Mouse (Mus musculus): ENCODE measurements at regions not wholly inside any gene's neighbourhood (a gene's known extent, or its start where the extent isn't known, plus 50 kb on each side); places are given as distances from the start of the nearest gene placed in this dataset.
"Not testable (repeated sequence)": the region's sequence is repeated elsewhere in the genome, so short reads cannot be mapped to it uniquely, and the experiment has no call there.

DNA sequence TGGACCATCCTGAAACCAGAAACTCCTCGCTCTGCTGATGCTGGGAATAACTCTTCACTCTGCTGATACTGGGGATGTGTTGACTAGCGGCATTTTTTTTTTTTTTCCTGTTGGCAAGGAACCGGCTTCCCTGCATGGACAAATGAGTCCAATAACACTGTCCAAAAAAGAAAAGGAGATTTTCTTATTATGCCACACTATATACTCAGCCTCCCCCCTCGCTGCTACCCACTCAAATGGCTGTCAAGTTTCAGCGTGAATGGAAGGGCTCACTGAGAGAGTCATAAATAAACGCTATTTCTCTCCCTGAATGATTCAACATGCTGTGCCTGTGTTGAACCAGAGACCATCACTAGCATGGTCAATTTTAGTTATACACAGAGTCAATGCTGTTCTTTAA, 489.2 kb upstream of the Arid1b start:
- no peak overlapping the region for H3K4me2 ChIP-seq
- no peaks in the 10 kb centered on the region for H3K27me3 ChIP-seq (replicated peaks)
- H3K36me3 ChIP-seq, result no peaks in the 10 kb centered on the region
- no peak overlapping the region for H3K27ac ChIP-seq (ENCODE audit: poor library complexity, severe bottlenecking)
- no peaks in the 10 kb centered on the region for H3K4me1 ChIP-seq (replicated peaks)
- H3K4me3 ChIP-seq, result no peak overlapping the region
- H3K9ac ChIP-seq, result no peak overlapping the region
- ATAC-seq (ENCODE audit: insufficient number of reproducible peaks, low FRiP score), result no peak
- WGBS, result 70% methylated on average over 6 of the region's 6 CpGs
- no peaks in the 10 kb centered on the region for H3K9me3 ChIP-seq (replicated peaks)

DNA sequence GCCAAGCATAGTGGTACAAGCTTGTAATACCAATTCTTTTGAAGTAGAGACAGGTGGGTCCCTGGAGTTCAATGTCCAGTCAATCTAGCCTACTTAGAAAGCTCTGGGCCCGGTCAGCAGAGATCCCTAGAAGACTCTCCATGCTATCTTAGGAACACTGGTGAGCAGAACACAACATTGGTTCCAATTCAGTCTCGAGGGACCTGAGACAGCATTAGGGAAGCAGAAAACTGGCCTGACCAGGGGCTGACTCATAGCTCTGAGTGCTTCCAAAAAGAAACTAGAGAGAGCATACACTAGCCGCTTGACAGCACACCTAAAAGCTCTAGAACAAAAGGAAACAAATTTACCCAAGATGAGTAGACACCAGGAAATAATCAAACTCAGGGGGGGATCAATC, 484.6 kb upstream of the Arid1b start:
- 76% methylated on average over 3 of the region's 3 CpGs for WGBS
- H3K27me3 ChIP-seq (replicated peaks), result no peaks in the 10 kb centered on the region
- no peak for ATAC-seq (ENCODE audit: insufficient number of reproducible peaks, low FRiP score)

DNA sequence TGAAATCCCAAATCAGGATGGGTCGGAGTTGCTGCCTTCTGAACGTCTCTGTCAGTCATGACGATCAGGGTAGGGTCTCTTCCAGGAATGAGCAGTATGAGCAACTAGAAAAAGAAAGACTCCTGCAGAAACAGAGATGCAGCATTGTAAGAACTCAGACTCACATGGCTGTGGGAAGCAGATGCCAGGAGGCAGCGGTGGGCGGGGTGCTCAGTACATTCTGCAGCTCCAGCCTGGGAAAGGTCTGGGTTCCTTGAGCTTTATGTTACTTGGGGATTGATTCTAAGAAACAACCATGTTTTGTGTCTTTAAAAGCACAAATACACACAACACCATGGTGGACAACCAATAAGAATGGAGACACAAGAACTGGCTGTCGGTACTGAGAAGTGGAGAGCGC, 478.0 kb upstream of the Arid1b start:
- Histone ChIP-seq H3K36me3 (no peaks in the 10 kb centered on the region), H3K4me2 (no peak overlapping the region), H3K27ac (ENCODE audit: poor library complexity, severe bottlenecking) (no peak overlapping the region), H3K9me3 (replicated peaks) (no peaks in the 10 kb centered on the region), H3K9ac (no peak overlapping the region), H3K27me3 (replicated peaks) (no peaks in the 10 kb centered on the region), H3K4me1 (replicated peaks) (no peaks in the 10 kb centered on the region), H3K4me3 (no peak overlapping the region)
- ATAC-seq (ENCODE audit: insufficient number of reproducible peaks, low FRiP score), result no peak
- 77% methylated on average over 7 of the region's 7 CpGs for WGBS

More for the DNA sequence above, 484.6 kb upstream of the Arid1b start:
- Histone ChIP-seq H3K4me3 (no peak overlapping the region), H3K36me3 (no peaks in the 10 kb centered on the region), H3K4me1 (replicated peaks) (no peaks in the 10 kb centered on the region), H3K9ac (no peak overlapping the region), H3K27ac (ENCODE audit: poor library complexity, severe bottlenecking) (no peak overlapping the region), H3K9me3 (replicated peaks) (no peaks in the 10 kb centered on the region), H3K4me2 (no peak overlapping the region)

DNA sequence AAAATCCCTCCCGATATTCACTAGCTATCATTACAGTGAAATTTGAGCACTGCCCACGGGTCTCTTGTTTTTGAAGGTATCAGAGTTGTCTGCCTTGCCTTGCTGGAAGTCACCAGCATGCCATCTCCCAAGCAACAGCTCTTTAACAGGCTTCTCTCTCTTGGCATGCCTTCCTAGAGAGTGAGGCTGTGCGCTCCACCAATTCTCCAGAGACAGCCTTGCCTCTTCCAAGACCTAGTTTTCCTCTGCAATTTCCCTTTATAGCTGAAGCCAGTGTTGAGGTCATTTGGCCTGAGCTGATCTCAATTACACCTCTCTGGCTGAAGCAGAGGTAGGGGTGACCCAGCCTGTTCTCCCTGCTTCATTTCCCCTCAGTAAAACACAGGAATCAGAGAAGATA, 477.3 kb upstream of the Arid1b start:
- 64% methylated on average over 3 of the region's 3 CpGs for WGBS
- Histone ChIP-seq H3K4me1 (replicated peaks) (no peaks in the 10 kb centered on the region), H3K9me3 (replicated peaks) (no peaks in the 10 kb centered on the region), H3K4me3 (no peak overlapping the region), H3K4me2 (no peak overlapping the region), H3K27me3 (replicated peaks) (no peaks in the 10 kb centered on the region), H3K9ac (no peak overlapping the region), H3K36me3 (no peaks in the 10 kb centered on the region), H3K27ac (ENCODE audit: poor library complexity, severe bottlenecking) (no peak overlapping the region)
- no peak for ATAC-seq (ENCODE audit: insufficient number of reproducible peaks, low FRiP score)

DNA sequence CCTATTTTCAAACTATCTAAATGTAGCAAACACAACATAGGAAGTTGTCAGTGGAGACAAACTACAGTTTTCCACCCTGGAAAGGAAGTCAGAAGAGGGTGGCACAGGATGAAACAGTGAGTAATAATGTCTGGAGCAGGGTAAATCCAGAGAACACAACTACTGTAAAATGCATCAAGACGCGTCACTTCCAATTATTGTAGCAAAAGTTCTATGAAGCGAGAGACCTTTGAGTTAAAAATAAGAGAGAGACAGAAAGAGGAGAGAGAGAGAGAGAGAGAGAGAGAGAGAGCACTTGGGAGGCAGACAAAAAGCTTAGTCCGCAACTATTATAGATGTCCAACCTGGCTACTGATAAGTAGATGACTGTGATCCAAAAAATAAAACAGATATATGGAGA, 473.1 kb upstream of the Arid1b start:
- H3K4me2 ChIP-seq, result no peak overlapping the region
- no peak overlapping the region for H3K4me3 ChIP-seq
- H3K4me1 ChIP-seq (replicated peaks), result no peaks in the 10 kb centered on the region
- H3K9ac ChIP-seq, result no peak overlapping the region
- no peak overlapping the region for H3K27ac ChIP-seq (ENCODE audit: poor library complexity, severe bottlenecking)
- 82% methylated on average over 4 of the region's 4 CpGs for WGBS
- H3K9me3 ChIP-seq (replicated peaks), result no peaks in the 10 kb centered on the region
- H3K36me3 ChIP-seq, result no peaks in the 10 kb centered on the region
- no peaks in the 10 kb centered on the region for H3K27me3 ChIP-seq (replicated peaks)
- no peak for ATAC-seq (ENCODE audit: insufficient number of reproducible peaks, low FRiP score)

DNA sequence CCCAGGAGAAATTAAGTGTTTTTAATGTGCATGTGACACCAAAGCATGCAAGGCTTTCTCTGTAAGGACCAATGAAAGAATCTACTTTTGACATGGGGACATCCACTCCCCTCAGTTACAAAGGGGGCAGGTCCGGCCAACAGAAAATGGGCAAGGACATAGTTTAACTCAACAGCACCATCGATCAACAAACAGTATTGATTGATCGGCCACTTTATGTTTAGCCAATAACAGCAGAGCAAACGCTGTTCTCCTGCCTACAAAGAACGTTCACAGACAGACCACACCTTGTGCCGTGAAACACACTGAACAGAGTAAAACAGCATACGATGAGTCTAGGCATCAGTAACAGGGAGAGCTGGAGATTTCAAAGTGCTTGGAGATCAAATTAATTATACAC, 467.7 kb upstream of the Arid1b start:
- H3K36me3 ChIP-seq, result no peaks in the 10 kb centered on the region
- no peaks in the 10 kb centered on the region for H3K4me1 ChIP-seq (replicated peaks)
- no peak overlapping the region for H3K9ac ChIP-seq
- H3K4me3 ChIP-seq, result no peak overlapping the region
- WGBS, result 87% methylated on average over 7 of the region's 7 CpGs
- no peaks in the 10 kb centered on the region for H3K27me3 ChIP-seq (replicated peaks)
- no peak overlapping the region for H3K4me2 ChIP-seq
- no peaks in the 10 kb centered on the region for H3K9me3 ChIP-seq (replicated peaks)
- ATAC-seq (ENCODE audit: insufficient number of reproducible peaks, low FRiP score), result no peak
- no peak overlapping the region for H3K27ac ChIP-seq (ENCODE audit: poor library complexity, severe bottlenecking)

DNA sequence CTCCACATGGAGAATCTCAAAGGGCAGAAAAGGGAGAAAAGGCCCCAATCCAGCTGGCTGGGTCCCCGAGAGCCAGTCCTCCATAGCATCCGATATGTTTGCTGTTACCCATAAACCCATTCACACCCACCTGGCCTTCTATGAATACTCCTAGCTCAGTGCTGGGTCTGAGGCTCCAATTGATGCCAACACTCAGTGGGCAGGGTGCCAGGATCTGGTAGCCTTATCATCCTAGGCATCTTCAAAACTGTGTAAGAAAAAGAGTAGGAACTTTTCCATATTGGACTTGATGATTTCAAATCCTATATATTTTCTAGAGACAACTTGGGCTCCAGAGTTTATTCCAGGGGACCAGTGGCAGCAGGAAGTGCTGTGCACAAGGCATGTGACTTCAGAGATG, 462.0 kb upstream of the Arid1b start:
- 86% methylated on average over 2 of the region's 2 CpGs for WGBS

DNA sequence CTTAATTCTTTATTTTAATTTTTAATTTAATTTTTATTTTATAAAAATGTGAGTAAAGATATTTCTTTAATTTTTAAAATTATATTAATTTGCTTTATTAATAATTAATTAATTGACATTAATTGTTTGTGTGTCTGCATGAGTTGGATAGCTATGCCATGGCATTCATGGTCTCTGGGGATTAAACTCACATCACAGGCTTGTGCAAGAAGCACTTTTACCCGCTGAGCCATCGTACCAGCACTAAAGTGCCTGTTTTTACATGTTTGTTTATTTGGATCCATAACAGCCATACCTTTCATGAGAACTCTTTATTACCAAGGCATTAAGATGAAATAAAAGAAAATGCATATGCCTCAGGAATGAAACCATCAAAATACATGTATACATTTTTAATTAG, 453.7 kb upstream of the Arid1b start:
- H3K4me1 ChIP-seq (replicated peaks), result no peaks in the 10 kb centered on the region
- no peak for ATAC-seq (ENCODE audit: insufficient number of reproducible peaks, low FRiP score)

More for the DNA sequence above, 462.0 kb upstream of the Arid1b start:
- Histone ChIP-seq H3K4me3 (no peak overlapping the region), H3K27ac (ENCODE audit: poor library complexity, severe bottlenecking) (no peak overlapping the region), H3K9ac (no peak overlapping the region), H3K36me3 (no peaks in the 10 kb centered on the region), H3K4me1 (replicated peaks) (no peaks in the 10 kb centered on the region), H3K27me3 (replicated peaks) (no peaks in the 10 kb centered on the region), H3K9me3 (replicated peaks) (0 out of 2 replicates have a peak, but pooled peaks cover 4% of the 10 kb centered on the region), H3K4me2 (no peak overlapping the region)
- no peak for ATAC-seq (ENCODE audit: insufficient number of reproducible peaks, low FRiP score)

DNA sequence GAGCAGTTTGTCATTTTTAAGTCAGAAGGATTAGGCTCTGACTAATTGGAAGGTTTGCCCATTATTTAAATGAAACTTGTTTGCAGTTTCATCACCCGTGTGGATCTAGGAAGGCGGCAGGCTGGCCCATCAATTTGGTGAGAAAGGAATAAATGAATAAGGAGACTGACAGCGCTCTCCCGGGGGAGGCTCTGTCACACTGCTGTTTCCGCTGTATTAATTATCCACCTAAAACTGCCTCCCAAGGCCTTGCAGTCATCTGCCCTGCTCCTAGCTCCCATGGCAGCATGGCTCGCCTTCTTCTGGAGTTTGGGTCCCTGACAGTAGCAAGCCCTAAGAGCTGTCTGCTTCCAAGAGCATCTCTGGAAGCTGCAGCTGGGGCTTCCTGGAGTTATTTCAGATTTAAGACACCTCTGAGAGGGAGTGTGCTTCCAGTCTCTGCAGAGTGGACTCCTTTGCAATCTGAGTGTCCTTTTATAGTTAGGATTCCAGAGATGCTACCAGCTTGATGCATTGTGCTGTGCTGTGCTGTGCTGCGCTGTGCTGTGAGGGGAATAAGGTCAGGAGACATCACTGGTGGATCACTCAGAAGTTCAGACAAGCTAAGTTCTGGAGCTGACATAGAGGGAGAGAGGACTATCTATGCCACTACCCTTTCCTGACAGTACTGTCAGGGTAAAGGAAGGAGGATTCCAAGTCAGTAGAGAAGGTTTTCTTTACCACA, 452.9 kb upstream of the Arid1b start:
- Histone ChIP-seq H3K27me3 (replicated peaks) (no peaks in the 10 kb centered on the region), H3K4me3 (no peak overlapping the region), H3K9ac (no peak overlapping the region), H3K4me2 (no peak overlapping the region), H3K36me3 (no peaks in the 10 kb centered on the region), H3K4me1 (replicated peaks) (no peaks in the 10 kb centered on the region), H3K27ac (ENCODE audit: poor library complexity, severe bottlenecking) (no peak overlapping the region), H3K9me3 (replicated peaks) (no peaks in the 10 kb centered on the region)
- WGBS, result 43% methylated on average over 7 of the region's 7 CpGs
- no peak for ATAC-seq (ENCODE audit: insufficient number of reproducible peaks, low FRiP score)

More for the DNA sequence above, 453.7 kb upstream of the Arid1b start:
- no peak overlapping the region for H3K4me2 ChIP-seq
- 81% methylated on average over 2 of the region's 2 CpGs for WGBS
- H3K27ac ChIP-seq (ENCODE audit: poor library complexity, severe bottlenecking), result no peak overlapping the region
- no peak overlapping the region for H3K9ac ChIP-seq
- no peak overlapping the region for H3K4me3 ChIP-seq
- no peaks in the 10 kb centered on the region for H3K36me3 ChIP-seq
- H3K9me3 ChIP-seq (replicated peaks), result no peaks in the 10 kb centered on the region
- no peaks in the 10 kb centered on the region for H3K27me3 ChIP-seq (replicated peaks)

DNA sequence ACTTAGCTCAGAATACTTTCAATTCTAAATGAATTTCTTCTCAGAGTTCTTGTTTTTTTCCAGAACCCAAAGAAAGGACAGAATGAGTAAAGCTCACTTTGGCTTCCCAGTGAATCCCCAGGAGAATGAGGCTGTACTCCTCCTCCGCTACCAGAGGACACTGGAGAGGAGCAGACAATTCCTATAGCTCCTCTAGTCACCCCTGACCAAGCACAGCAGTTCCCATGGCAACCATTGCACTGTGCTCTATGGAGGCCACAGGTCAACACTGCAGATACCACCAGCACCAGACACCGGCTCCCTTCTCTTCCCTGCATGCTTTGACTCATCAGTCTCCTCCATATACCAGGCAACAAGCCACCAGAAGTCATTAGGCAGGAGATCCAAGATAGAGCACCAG, 447.6 kb upstream of the Arid1b start:
- ATAC-seq (ENCODE audit: insufficient number of reproducible peaks, low FRiP score), result no peak
- 56% methylated on average over 2 of the region's 2 CpGs for whole genome bisulfite sequencing

DNA sequence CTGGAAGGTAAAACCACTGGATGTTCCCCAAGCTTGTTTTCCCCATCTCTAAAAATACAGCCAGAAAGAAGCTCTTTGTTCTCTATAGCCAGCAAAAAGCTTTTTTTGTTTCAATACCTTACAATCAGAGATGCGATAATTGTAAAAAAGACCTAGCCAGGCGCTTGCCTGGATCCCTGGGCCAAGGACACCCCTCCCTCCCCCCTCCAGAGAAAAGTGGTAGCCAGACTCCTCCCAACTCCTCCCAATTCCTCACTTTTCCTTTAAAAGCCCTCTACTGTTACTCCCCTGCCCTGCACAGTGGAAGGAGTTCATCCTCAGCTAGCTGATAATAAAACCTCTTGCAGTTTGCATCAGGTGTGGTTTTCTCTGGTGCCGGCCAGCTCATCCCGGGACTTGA, 441.1 kb upstream of the Arid1b start:
- not testable (repeated sequence) for H3K27me3 ChIP-seq (replicated peaks); H3K9ac ChIP-seq; H3K36me3 ChIP-seq; H3K9me3 ChIP-seq (replicated peaks); H3K4me2 ChIP-seq; H3K27ac ChIP-seq (ENCODE audit: poor library complexity, severe bottlenecking); H3K4me3 ChIP-seq; H3K4me1 ChIP-seq (replicated peaks); ATAC-seq (ENCODE audit: insufficient number of reproducible peaks, low FRiP score)
- WGBS, result 81% methylated on average over 4 of the region's 4 CpGs

More for the DNA sequence above, 447.6 kb upstream of the Arid1b start:
- Histone ChIP-seq H3K9ac (no peak overlapping the region), H3K4me3 (no peak overlapping the region), H3K27ac (ENCODE audit: poor library complexity, severe bottlenecking) (no peak overlapping the region), H3K9me3 (replicated peaks) (no peaks in the 10 kb centered on the region), H3K36me3 (no peaks in the 10 kb centered on the region), H3K27me3 (replicated peaks) (no peaks in the 10 kb centered on the region), H3K4me1 (replicated peaks) (no peaks in the 10 kb centered on the region), H3K4me2 (no peak overlapping the region)

DNA sequence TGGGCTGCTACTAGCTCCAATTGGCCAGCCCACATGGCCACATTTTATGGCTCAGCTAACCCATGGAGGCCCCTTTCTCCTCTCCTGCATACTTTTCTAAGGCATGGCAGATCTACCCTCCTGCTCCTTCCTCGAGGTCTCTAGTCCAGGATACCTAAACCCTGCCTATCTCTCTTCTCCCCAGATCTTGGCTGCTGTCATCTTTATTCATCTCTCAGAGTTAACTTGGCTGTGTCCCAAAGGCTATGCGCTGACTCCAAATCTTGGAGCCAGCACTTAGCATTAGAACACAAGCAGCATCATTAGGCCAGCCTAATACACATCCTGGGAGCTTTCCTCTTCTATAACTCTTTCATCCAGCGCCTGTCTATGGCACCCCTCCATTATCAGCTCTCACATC, 430.5 kb upstream of the Arid1b start:
- H3K4me1 ChIP-seq (replicated peaks), result no peaks in the 10 kb centered on the region
- H3K9ac ChIP-seq, result no peak overlapping the region
- H3K27me3 ChIP-seq (replicated peaks), result no peaks in the 10 kb centered on the region
- H3K36me3 ChIP-seq, result no peaks in the 10 kb centered on the region
- no peak for ATAC-seq (ENCODE audit: insufficient number of reproducible peaks, low FRiP score)
- H3K27ac ChIP-seq (ENCODE audit: poor library complexity, severe bottlenecking), result no peak overlapping the region
- no peak overlapping the region for H3K4me3 ChIP-seq
- no peak overlapping the region for H3K4me2 ChIP-seq
- no peaks in the 10 kb centered on the region for H3K9me3 ChIP-seq (replicated peaks)
- WGBS, result 59% methylated on average over 3 of the region's 3 CpGs
